Mouse (Mus musculus) G1E-ER4 (cell line): Measurements from ENCODE around the gene Irgc1. TPM values are rescaled to one million over a fixed set of nuclear protein-coding genes. Genes with fewer than 3 reads are reported as not detected.

Experiments used
- GATA1 ChIP-seq: IDR thresholded peaks from one replicate; pipeline ENCODE4 v1.8.0; 2012; ENCODE audit warnings: low read length, inconsistent platforms
- polyA plus RNA-seq: library from polyadenylated mRNA; stranded (reverse); fragments of >175 nt; gene quantifications from 2 replicates; pipeline ENCODE4 v1.2.3, GENCODE M21; 2012

Irgc1 gene
- polyA plus RNA-seq, 1 experiment, result 0.06 TPM

GRCm38 (mm10) chr7:24398364-24398913 lies 53.7 kb downstream of the Irgc1 start:
- TF ChIP-seq GATA1, result no peak

GRCm38 (mm10) chr7:24396832-24397231 lies 55.3 kb downstream of the Irgc1 start:
- peak; percentile 58 for TF ChIP-seq GATA1

GRCm38 (mm10) chr7:24394475-24395161 lies 57.5 kb downstream of the Irgc1 start:
- TF ChIP-seq GATA1, result peak; percentile 51

- no peak for TF ChIP-seq GATA1
Measured at GRCm38 (mm10) chr7:24394054-24394453, 58.0 kb downstream of the Irgc1 start.

- TF ChIP-seq GATA1, result no peak
Measured at GRCm38 (mm10) chr7:24391687-24392086, 60.4 kb downstream of the Irgc1 start.

GRCm38 (mm10) chr7:24391077-24391476 lies 61.0 kb downstream of the Irgc1 start:
- peak; percentile 26 for TF ChIP-seq GATA1

GRCm38 (mm10) chr7:24390512-24390911 lies 61.6 kb downstream of the Irgc1 start:
- TF ChIP-seq GATA1, result no peak

- TF ChIP-seq GATA1, result no peak
Measured at GRCm38 (mm10) chr7:24389516-24390187, 62.4 kb downstream of the Irgc1 start.

- TF ChIP-seq GATA1, result no peak
Measured at GRCm38 (mm10) chr7:24387059-24387556, 65.0 kb downstream of the Irgc1 start.

GRCm38 (mm10) chr7:24384827-24385226 lies 67.3 kb downstream of the Irgc1 start:
- no peak for TF ChIP-seq GATA1

- TF ChIP-seq GATA1, result no peak
Measured at GRCm38 (mm10) chr7:24384070-24384469, 68.0 kb downstream of the Irgc1 start.

GRCm38 (mm10) chr7:24382730-24383372 lies 69.2 kb downstream of the Irgc1 start:
- no peak for TF ChIP-seq GATA1

Other genes starting within 250 kb of the Irgc1 start
- 0.37 and 0.95 TPM in 2 replicates for gene Zfp111, start 240.9 kb downstream of the Irgc1 start, polyA plus RNA-seq
- 0.31 and 0.56 TPM in 2 replicates for gene Zfp109, start 214.7 kb downstream of the Irgc1 start, polyA plus RNA-seq
- gene Zfp108, start 197.5 kb downstream of the Irgc1 start, polyA plus RNA-seq, result 0.08 and 0.09 TPM in 2 replicates
- gene Zfp93, start 181.9 kb downstream of the Irgc1 start, polyA plus RNA-seq, result 2.0 and 2.2 TPM in 2 replicates
- gene Zfp61, start 151.1 kb downstream of the Irgc1 start, polyA plus RNA-seq, result 7.2 and 9.2 TPM in 2 replicates
- gene Zfp94, start 135.6 kb downstream of the Irgc1 start, polyA plus RNA-seq, result 5.0 and 5.9 TPM in 2 replicates
- not detected in 2 replicates for gene Tescl, start 118.4 kb downstream of the Irgc1 start, polyA plus RNA-seq
- gene Lypd5, start 103.1 kb downstream of the Irgc1 start, polyA plus RNA-seq, result not detected in 2 replicates
- 72.1 and 73.9 TPM in 2 replicates for gene Kcnn4, start 82.0 kb downstream of the Irgc1 start, polyA plus RNA-seq
- 68.9 and 82.0 TPM in 2 replicates for gene Smg9, start 52.7 kb downstream of the Irgc1 start, polyA plus RNA-seq
- gene Plaur, start 10.2 kb upstream of the Irgc1 start, polyA plus RNA-seq, result not detected in 2 replicates
- gene Cadm4, start 29.7 kb upstream of the Irgc1 start, polyA plus RNA-seq, result 0.05 and 0.08 TPM in 2 replicates
- gene Zfp428, start 54.7 kb upstream of the Irgc1 start, polyA plus RNA-seq, result 96.8 and 126 TPM in 2 replicates
- not detected in 2 replicates for gene AC161166.1, start 60.2 kb upstream of the Irgc1 start, polyA plus RNA-seq
- gene Irgq, start 78.4 kb upstream of the Irgc1 start, polyA plus RNA-seq, result 9.6 and 12.1 TPM in 2 replicates
- not detected in 2 replicates for gene Pinlyp, start 93.8 kb upstream of the Irgc1 start, polyA plus RNA-seq
- gene Xrcc1, start 94.0 kb upstream of the Irgc1 start, polyA plus RNA-seq, result 330 and 397 TPM in 2 replicates
- 14.2 and 16.1 TPM in 2 replicates for gene Ethe1, start 135.2 kb upstream of the Irgc1 start, polyA plus RNA-seq
- gene Zfp575, start 135.3 kb upstream of the Irgc1 start, polyA plus RNA-seq, result not detected in 2 replicates
- 2.3 and 3.3 TPM in 2 replicates for gene Phldb3, start 158.5 kb upstream of the Irgc1 start, polyA plus RNA-seq
- gene Lypd3, start 184.3 kb upstream of the Irgc1 start, polyA plus RNA-seq, result not detected in 2 replicates
- gene Tex101, start 224.4 kb upstream of the Irgc1 start, polyA plus RNA-seq, result not detected in 2 replicates